Mouse (Mus musculus) stomach, embryonic 15.5 days (tissue): ENCODE measurements around the gene F8. TPM values are rescaled to one million over a fixed set of nuclear protein-coding genes. Genes with fewer than 3 reads are reported as not detected.

ENCODE experiments used
- ATAC-seq: fragments of 200-750 bp; cut with Nextera tagmentation; 2 replicates; pipeline ENCODE4 v1.8.0; 2017; ENCODE audit warnings: low read depth, moderate number of reproducible peaks, moderate TSS enrichment; ENCODE audit not compliant: insufficient read depth, low FRiP score
- H3K27ac ChIP-seq: fragments of 300-500 bp; sonication (generic); 2 replicates; pipeline ENCODE4 v1.5.1; 2015; ENCODE audit warnings: mild to moderate bottlenecking, inconsistent platforms
- H3K27me3 ChIP-seq: fragments of 300-500 bp; sonication (generic); replicated peaks from 2 replicates; pipeline ENCODE4 v1.6.1; 2015; ENCODE audit warnings: inconsistent platforms
- H3K36me3 ChIP-seq: fragments of 300-500 bp; sonication (generic); 2 replicates; pipeline ENCODE4 v1.6.1; 2015; ENCODE audit warnings: inconsistent platforms
- H3K4me1 ChIP-seq: fragments of 300-500 bp; sonication (generic); 2 replicates; pipeline ENCODE4 v1.6.1; 2015; ENCODE audit warnings: inconsistent platforms
- H3K4me2 ChIP-seq: fragments of 300-500 bp; sonication (generic); 2 replicates; pipeline ENCODE4 v1.6.1; 2015; ENCODE audit warnings: mild to moderate bottlenecking, inconsistent platforms
- H3K4me3 ChIP-seq: fragments of 300-500 bp; sonication (generic); replicated peaks from 2 replicates; pipeline ENCODE4 v1.5.1; 2015; ENCODE audit warnings: inconsistent platforms
- H3K9ac ChIP-seq: fragments of 300-500 bp; sonication (generic); 2 replicates; pipeline ENCODE4 v1.6.1; 2015; ENCODE audit warnings: inconsistent platforms
- H3K9me3 ChIP-seq: fragments of 300-500 bp; sonication (generic); 2 replicates; pipeline ENCODE4 v1.6.1; 2016; ENCODE audit warnings: inconsistent platforms
- WGBS: fragments of 180-500 bp; shearing (Covaris S2); methylation state at CpG from one replicate; pipeline ENCODE4 v1.1.7; 2015; 5-methylcytosine and 5-hydroxymethylcytosine counted together
- polyA plus RNA-seq: library from polyadenylated mRNA; unstranded; fragments of >200 nt; fragmentation: Nextera tagmentation; extraction: Ambion mirVana; gene quantifications from 2 replicates; pipeline ENCODE4 v1.2.1, GENCODE M21; 2015

F8 gene
- 1.5 TPM in 2 replicates for polyA plus RNA-seq

DNA sequence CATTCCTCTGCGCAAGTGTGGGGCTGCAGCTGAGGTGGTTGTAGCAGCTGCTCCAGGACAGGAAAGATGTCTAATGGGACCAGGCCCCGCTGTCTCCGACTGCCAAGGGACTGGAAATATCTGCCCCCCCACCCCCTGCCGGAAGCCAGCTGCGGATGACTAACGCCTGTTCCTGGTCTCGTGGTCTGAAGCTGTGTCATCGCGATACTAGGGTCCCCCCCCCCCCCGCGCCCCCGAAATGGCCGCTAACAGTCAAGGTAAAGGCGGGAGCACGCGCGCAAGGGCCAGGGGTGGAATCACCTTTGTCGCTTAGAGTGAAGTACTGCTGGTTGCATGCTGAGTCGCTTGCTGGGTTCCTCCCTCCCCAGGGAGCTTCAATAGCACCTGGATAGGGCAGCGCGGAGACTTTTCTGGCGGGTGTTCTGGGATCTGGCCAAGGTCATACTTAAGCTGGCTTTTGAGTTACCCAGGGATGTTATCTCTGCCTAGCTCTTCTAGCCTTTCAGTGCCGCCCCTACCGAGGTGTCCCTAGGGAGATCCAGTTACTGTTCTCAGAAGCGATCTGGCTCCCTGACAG, at the start of gene F8, which contains the start of gene Fundc2:
TSS of gene F8 (minus strand) at position 421 of the 577 bp plus-strand sequence.
TSS of gene Fundc2 (plus strand) at position 205 of the 577 bp plus-strand sequence.
- Histone ChIP-seq H3K4me1 (no peaks in the 10 kb centered on the region), H3K4me3 (peak within 1 kb of the TSS; percentile 52), H3K36me3 (no peaks in the 10 kb centered on the region), H3K4me2 (peak within 1 kb of the TSS; percentile 45), H3K9ac (0 out of 2 replicates have a peak within 1 kb of the TSS, but pooled peaks have one; percentile 25), H3K27me3 (no peaks in the 10 kb centered on the region), H3K9me3 (no peaks in the 10 kb centered on the region), H3K27ac (peak within 1 kb of the TSS; percentile 76)
- peak; percentile 90; the same call in 1 of the 2 replicates for ATAC-seq
- 11% methylated on average over 24 of the region's 25 CpGs for WGBS

GRCm38 (mm10) chrX:75415936-75416785, 33.7 kb upstream of the F8 start, which contains the start of the genes Cmc4, Mtcp1 and Brcc3:
TSS of gene Cmc4 (minus strand) at chrX:75416584.
TSS of gene Mtcp1 (minus strand) at chrX:75416588.
TSS of gene Brcc3 (plus strand) at chrX:75416628.
- peak within 1 kb of the TSS; percentile 47 for H3K4me2 ChIP-seq
- 14% methylated on average over 52 of the region's 52 CpGs for WGBS
- no peaks in the 10 kb centered on the region for H3K4me1 ChIP-seq
- H3K27me3 ChIP-seq: no peaks in the 10 kb centered on the region
- peak within 1 kb of the TSS; percentile 87 for H3K27ac ChIP-seq
- peak; percentile 99 for ATAC-seq
- peak within 1 kb of the TSS; percentile 25; the same call in 1 of the 2 replicates for H3K9ac ChIP-seq
- H3K36me3 ChIP-seq: no peaks in the 10 kb centered on the region
- H3K9me3 ChIP-seq: no peaks in the 10 kb centered on the region
- peak within 1 kb of the TSS; percentile 53 for H3K4me3 ChIP-seq

- no peak overlapping the region for H3K4me2 ChIP-seq
- H3K4me1 ChIP-seq: no peaks in the 10 kb centered on the region
- H3K27ac ChIP-seq: no peak overlapping the region
- no peak overlapping the region for H3K4me3 ChIP-seq
- no peak overlapping the region for H3K9ac ChIP-seq
- 97% methylated on average over 1 of the region's 1 CpGs for WGBS
- no peaks in the 10 kb centered on the region for H3K36me3 ChIP-seq
- no peak for ATAC-seq
- no peaks in the 10 kb centered on the region for H3K9me3 ChIP-seq
- no peaks in the 10 kb centered on the region for H3K27me3 ChIP-seq
Measured at GRCm38 (mm10) chrX:75409711-75410110, 27.3 kb upstream of the F8 start.

- no peak overlapping the region for H3K4me3 ChIP-seq
- no peaks in the 10 kb centered on the region for H3K27me3 ChIP-seq
- no peak overlapping the region for H3K4me2 ChIP-seq
- H3K36me3 ChIP-seq: no peaks in the 10 kb centered on the region
- ATAC-seq: no peak
- no peaks in the 10 kb centered on the region for H3K9me3 ChIP-seq
- H3K4me1 ChIP-seq: no peaks in the 10 kb centered on the region
- no peak overlapping the region for H3K9ac ChIP-seq
- no peak overlapping the region for H3K27ac ChIP-seq
Measured at GRCm38 (mm10) chrX:75403350-75403749, 20.9 kb upstream of the F8 start.

DNA sequence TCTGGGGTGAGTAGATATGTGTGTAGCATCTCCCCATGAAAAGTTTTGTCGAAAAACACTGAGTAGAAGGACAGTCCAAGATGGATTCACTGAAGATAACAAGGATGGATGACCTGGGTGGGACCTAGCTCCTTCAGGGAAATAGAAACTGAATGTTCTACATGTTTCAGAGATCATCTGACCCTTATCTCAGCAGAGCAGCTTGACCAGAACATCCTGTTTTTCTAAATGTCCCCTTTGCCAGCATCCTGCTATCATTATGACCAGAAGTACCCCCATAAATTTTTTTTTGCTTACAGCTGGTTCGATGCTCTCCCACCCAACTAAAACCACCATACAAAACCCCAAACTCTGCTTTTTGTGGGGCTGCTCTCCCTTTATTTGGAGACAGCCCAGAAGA, 20.3 kb upstream of the F8 start:
- no peak overlapping the region for H3K9ac ChIP-seq
- no peaks in the 10 kb centered on the region for H3K27me3 ChIP-seq
- no peaks in the 10 kb centered on the region for H3K9me3 ChIP-seq
- ATAC-seq: no peak
- no peak overlapping the region for H3K4me2 ChIP-seq
- H3K4me1 ChIP-seq: no peaks in the 10 kb centered on the region
- WGBS: 62% methylated on average over 2 of the region's 2 CpGs
- H3K27ac ChIP-seq: no peak overlapping the region
- H3K4me3 ChIP-seq: no peak overlapping the region
- H3K36me3 ChIP-seq: no peaks in the 10 kb centered on the region

DNA sequence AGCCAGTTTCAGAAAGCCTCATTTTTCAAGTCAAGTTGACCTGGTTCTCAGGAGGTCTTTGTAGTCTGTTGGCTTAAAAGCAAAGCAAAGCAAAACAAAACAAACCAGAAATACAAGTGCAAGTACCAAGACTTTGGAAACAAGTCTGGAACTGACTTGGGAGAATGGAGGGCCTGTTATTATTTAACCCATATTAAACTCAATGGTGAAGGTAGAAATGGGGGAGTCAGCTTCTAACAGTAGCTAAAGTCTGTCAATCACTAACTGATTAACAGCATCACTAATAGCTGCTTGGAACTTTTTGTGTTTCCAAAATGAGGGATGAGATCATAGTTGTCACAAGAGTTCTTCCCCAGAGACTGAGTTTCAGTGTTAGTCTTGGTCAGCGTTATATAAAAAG, 17.1 kb upstream of the F8 start:
- no peaks in the 10 kb centered on the region for H3K4me1 ChIP-seq
- no peak overlapping the region for H3K9ac ChIP-seq
- H3K36me3 ChIP-seq: no peaks in the 10 kb centered on the region
- WGBS: 78% methylated on average over 1 of the region's 1 CpGs
- no peak overlapping the region for H3K4me3 ChIP-seq
- no peaks in the 10 kb centered on the region for H3K9me3 ChIP-seq
- H3K27ac ChIP-seq: no peak overlapping the region
- no peaks in the 10 kb centered on the region for H3K27me3 ChIP-seq
- no peak for ATAC-seq
- H3K4me2 ChIP-seq: no peak overlapping the region

- no peaks in the 10 kb centered on the region for H3K27me3 ChIP-seq
- H3K9ac ChIP-seq: no peak overlapping the region
- 68% methylated on average over 5 of the region's 5 CpGs for WGBS
- H3K4me3 ChIP-seq: peak overlapping the region; percentile 52
- no peaks in the 10 kb centered on the region for H3K36me3 ChIP-seq
- ATAC-seq: no peak
- peak overlapping the region; percentile 45 for H3K4me2 ChIP-seq
- no peaks in the 10 kb centered on the region for H3K9me3 ChIP-seq
- no peaks in the 10 kb centered on the region for H3K4me1 ChIP-seq
- no peak overlapping the region for H3K27ac ChIP-seq
Measured at GRCm38 (mm10) chrX:75381699-75382098, 716 bp downstream of the F8 start.

DNA sequence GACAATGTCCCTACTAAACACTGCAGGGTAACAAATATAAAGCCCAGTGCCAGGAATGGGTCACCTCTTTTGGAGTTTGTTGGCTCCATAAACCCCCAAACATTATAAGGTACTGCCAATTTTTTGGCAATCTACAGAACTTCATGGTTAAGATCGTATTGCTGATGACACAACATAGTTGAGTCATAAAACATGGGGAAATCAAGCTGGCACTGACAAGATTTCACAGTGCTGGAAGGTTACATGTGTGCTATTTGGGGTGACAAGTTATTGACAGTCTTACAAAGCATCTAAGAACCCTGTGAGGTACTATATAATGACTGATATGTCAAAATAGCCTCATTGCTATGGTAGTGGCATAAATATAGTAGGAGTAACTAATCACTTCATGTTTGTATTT, 1.2 kb downstream of the F8 start:
- ATAC-seq: no peak
- 84% methylated on average over 1 of the region's 1 CpGs for WGBS
- Histone ChIP-seq H3K9me3 (no peaks in the 10 kb centered on the region), H3K27me3 (no peaks in the 10 kb centered on the region), H3K4me2 (no peak overlapping the region), H3K4me3 (no peak overlapping the region), H3K4me1 (no peaks in the 10 kb centered on the region), H3K36me3 (no peaks in the 10 kb centered on the region), H3K27ac (no peak overlapping the region), H3K9ac (no peak overlapping the region)

GRCm38 (mm10) chrX:75376815-75377214, 5.6 kb downstream of the F8 start:
- Histone ChIP-seq H3K27me3 (no peaks in the 10 kb centered on the region), H3K4me2 (no peak overlapping the region), H3K9me3 (no peaks in the 10 kb centered on the region), H3K27ac (no peak overlapping the region), H3K9ac (no peak overlapping the region), H3K4me1 (no peaks in the 10 kb centered on the region), H3K4me3 (no peak overlapping the region), H3K36me3 (no peaks in the 10 kb centered on the region)
- no peak for ATAC-seq

DNA sequence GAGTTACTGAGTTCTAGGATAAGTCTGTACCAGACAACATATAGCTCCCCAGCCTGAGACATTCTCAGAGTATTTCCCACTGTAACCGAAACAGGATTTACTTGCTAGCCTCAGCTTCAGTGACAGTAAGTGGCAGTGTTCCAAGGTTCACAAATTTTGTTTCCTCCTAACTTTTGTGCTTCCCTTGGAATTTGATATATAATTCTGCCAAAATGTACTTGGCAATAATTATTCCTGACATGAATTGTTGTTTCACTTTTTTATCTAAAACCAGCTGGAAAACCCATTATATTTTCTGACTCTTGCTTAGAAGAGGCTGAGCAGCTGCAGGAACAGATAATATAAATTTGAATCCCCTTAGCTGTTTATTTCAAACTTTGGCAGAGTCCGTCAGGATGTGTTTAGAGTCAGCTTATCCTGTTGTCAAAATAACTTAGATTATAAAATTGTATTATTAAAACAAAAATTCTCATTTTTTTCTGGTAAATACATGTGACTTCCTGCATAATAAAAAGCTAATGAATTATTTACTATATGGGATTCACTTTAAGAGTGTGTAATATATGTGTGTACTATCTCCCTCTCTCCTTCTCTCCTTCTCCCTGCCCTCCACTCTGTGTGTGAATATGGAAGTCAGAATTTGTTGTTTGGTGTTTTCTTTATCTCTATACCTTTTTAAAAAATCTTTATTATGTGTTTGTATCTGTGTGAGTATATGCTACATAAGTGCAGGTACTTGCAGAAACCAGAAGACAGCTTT, 9.6 kb downstream of the F8 start:
- no peak overlapping the region for H3K9ac ChIP-seq
- no peak for ATAC-seq
- no peaks in the 10 kb centered on the region for H3K36me3 ChIP-seq
- H3K9me3 ChIP-seq: no peaks in the 10 kb centered on the region
- H3K4me1 ChIP-seq: no peaks in the 10 kb centered on the region
- H3K27ac ChIP-seq: no peak overlapping the region
- no peak overlapping the region for H3K4me2 ChIP-seq
- 46% methylated on average over 2 of the region's 2 CpGs for WGBS
- H3K4me3 ChIP-seq: no peak overlapping the region
- no peaks in the 10 kb centered on the region for H3K27me3 ChIP-seq

DNA sequence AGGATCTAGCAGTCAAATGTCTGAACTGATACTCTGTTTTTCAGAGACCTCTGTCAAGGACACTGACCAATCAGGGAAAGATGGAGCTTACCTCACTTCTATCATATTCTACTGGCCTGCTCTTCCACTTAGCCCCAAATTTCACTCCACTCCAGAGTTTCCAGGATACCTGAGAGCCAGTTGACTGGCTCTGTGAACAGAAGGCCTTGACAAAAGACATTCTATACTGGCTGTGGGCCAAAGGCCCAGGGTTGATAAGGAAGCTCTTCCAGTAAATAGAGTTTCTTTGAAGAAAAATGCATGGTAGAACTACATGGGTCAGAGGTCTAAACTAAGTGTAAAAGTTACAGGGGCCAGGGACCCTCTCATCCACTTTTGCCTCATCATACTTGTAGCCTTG, 12.2 kb downstream of the F8 start:
- Histone ChIP-seq H3K9ac (no peak overlapping the region), H3K27ac (no peak overlapping the region), H3K9me3 (no peaks in the 10 kb centered on the region), H3K4me2 (no peak overlapping the region), H3K27me3 (no peaks in the 10 kb centered on the region), H3K36me3 (no peaks in the 10 kb centered on the region), H3K4me1 (no peaks in the 10 kb centered on the region), H3K4me3 (no peak overlapping the region)
- ATAC-seq: no peak

GRCm38 (mm10) chrX:75323556-75323955, 58.9 kb downstream of the F8 start:
- Histone ChIP-seq H3K27me3 (no peaks in the 10 kb centered on the region), H3K4me2 (no peak overlapping the region), H3K36me3 (no peaks in the 10 kb centered on the region), H3K4me1 (no peaks in the 10 kb centered on the region), H3K4me3 (no peak overlapping the region), H3K9ac (no peak overlapping the region), H3K27ac (no peak overlapping the region), H3K9me3 (no peaks in the 10 kb centered on the region)
- WGBS: 84% methylated on average over 4 of the region's 4 CpGs
- no peak for ATAC-seq
